Mouse (Mus musculus) ovary, postnatal 10 days (tissue): Measurements from ENCODE around the gene Dennd1c.

ENCODE experiments used
- DNase-seq: peaks from one replicate; pipeline ENCODE4 v3.0.0; 2022; ENCODE audit warnings: low spot score

Dennd1c gene

DNA sequence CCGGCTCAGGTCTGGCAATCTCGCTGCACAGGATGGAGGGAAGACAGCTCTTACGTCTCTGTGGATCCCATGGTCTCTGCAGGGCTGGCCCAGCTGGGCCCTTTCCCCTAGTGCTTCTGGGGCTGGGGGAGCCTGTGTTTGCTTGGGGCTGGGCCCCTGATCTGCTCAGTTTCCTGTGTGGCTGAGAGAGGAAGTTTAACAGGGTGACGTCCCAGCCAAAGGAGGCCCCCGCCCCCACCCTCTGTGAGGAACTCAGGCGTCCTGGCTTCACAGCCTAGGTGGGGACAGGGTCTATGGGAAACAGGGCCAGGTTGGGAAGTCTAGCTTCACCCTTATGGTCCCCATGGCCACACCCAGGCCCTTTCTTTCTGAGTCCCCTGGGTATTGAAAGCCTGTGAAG lies at the start of gene Dennd1c:
Dennd1c (minus strand) TSS at position 179 of the 400 bp plus-strand sequence.
- DNase-seq = no peak

DNA sequence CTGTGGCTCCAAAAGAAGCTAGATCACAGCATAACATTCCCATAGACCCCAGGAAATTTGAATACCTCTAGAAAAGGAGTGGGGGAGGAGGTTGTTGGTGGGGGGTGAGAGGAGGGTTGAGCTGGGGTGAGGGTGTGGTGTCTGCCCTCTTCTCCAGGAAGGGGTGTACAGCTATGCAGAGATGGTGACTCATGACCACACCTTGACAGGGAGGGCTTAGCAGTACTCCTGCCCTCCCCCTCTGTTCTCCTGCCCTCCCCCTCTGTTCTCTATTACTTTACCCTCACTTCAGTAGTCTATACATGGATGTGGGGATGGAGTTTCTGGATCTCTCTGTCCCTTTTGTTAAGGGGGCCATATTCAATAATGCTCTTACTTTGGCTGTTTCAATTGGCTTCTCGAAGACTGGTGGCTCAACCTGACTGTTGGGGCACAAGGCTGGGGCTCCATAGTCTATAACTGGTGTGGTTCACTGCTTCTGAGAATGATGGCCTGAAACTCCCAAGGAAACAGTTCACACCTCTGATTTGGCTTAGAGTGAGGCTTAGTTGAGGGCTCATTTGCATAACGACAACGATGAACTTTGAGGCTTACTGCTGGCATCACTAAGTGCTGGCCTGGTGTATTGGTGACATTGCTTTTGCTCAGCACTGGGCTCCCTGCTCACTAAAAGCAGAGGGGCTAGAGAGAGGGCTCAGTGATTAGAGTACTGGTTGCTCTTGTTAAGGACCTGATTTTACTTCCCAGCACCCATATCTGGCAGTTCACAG lies 47.7 kb upstream of the Dennd1c start:
- no peak for DNase-seq

DNA sequence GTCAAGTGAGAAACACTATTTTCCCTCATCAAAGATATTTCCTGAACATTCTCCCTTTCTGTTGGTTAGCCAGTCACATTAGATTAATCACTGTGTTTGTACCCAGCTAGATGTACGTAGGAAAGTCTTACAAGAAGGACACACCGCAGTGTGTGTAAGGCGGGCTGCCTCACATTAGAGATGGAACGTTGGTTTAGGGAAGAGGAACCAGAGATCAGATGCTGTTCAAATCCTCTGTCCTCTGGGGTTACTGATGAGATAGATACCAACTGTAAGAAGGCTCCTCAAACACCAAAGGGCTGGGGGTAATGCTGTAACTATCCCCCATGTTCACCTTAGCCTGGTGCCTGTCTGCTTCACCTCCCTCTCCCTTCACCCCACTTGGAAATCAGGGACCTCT lies 46.5 kb upstream of the Dennd1c start:
- DNase-seq = no peak

DNA sequence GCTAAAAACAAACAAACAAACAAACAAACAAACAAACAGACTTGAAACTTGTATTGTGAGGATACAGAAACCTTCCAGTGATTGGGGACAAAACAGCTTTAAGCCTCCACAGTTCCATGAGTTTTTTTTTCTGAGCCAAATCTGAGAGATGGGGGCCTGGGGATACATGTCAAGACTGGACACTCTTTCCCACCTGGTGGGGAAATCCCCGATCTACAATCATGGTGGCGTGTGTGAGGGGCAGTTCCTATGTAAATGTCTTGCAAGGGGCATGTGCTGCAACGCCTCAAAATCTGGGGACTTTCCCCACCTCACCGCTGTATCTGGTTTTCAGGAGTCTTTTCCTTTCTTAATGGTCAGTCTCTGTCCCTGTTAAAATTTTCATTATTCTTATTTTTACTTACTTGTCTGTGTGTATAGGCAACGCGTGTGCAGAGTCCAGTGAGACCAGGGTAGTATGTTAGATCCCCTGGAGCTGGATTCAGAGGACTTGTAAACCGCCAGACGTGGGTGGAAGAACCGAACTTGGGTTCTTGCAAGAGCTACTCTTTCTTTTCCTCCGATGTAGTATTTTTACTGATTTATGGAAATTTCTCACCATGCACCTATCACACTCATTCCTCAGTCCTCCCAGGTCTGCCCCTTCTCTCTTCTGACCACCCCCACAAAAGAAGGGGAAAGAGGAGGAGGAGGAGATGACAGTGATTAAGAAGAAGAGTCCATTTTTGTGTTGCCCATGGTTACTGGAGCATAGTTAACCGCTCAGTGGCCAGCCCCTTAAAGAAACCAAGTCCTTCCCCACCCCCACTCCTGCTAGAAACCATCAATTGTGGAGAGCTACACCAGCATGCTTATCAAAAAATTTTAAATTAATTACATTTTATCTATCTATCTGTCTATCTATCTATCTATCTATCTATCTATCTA lies 45.1 kb upstream of the Dennd1c start:
- DNase-seq = no peak

DNA sequence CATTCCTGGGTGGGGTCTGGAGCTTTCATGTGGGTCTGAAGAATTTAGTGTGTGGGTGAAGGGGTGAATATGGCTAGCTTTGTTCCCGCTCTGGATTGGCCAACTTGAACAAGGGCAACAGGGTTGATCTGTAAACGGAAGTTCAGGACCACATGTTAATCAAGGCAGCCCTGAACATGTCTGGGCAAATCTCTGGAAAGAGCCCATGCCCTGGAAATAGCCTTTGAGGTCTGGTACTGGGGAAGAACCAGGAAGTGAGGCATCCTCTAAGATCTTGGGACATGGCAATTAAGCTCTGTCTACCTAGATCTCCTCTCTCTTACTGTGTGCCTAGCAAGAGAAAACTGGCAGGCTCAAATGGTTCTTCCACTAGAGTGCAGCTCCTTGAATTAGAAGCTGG lies 43.5 kb upstream of the Dennd1c start:
- no peak for DNase-seq

DNA sequence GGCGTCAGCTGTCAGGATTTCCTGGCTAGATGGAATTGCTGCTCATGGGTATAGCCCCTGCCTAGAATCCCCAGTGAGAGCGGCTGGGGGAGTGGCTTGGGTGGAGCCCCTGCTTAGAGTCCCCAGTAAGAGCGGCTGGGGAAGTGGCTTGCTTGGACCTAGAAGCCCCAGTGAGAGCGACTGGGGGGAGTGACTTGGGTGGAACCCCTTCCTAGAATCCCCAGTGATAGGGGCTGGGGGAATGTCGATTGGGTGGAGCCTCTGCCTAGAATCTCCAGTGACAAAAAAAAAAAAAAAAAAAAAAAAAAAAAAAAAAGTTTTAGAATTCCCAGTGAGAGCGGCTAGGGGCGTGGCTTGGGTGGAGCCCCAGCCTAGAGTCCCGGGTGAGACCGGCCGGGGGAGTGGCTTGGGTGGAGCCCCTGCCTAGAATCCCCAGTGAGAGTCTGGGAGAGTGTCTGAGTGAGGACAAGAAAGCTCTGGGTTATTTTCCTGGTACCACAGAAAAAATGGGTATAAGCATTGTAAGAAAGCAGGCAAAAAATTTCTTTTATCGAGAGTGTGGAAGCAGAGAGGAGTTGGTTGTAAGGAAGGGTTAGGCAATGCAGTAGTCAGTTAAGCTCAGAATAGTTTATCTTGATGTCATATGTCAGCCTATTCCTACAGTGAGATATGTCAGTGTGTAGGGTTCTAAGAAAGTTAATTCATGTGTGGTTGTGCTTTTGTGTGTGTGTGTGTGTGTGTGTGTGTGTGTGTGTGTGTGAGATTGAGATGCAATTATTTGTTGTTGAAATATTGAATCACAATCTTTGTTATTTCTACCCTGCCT lies 40.4 kb upstream of the Dennd1c start:
- DNase-seq = no peak

DNA sequence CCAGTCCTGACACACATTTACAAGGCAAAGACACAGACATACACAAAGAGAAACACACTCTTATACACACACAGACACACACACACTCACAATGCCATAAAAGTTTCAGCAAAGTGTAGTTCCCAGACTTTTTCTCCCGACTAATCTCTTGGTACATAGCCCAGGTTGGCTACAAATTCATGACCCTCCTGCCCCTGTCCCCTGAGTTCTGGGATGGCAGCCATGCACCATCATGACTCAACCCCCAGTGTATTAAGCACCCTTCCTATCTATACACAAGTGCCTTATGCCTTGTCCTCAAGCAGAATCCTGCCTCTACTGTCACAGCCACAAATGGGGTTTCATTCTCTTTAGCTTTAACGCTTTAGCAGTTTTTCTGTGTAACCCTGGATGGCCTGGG lies 38.5 kb upstream of the Dennd1c start:
- DNase-seq = no peak

DNA sequence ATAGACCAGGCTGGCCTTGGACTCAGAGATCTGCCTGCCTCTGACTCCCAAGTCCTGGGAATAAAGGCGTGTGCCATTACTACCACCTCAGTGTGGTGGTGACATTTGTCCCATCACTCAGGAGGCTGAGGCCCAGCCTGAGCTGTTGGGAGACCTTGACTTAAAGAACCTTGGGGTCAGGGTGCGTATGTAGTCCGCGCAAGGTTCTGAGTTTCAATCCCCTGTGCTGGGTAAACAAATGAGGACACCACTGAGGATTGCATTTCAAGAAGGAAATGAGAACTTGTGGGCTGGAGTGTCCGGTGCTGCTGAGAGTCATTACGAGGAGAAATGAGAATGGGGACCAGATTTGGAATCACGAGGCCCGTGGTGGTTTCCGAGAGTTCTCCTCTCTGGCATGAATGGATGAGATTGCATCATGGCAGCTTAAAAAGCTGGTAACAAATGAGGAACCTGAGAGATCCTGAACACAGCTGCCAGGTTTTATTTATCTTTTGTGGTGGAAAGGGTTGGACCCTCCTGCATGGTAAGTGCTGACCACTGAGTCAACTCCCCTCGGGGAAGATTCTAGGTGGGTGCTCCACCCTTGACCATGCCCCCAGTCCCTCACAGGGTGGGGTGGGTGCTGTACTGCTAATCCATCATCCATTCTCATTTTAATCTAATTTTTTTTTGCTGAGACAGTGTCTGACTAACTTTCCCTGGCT lies 34.6 kb upstream of the Dennd1c start:
- no peak for DNase-seq

DNA sequence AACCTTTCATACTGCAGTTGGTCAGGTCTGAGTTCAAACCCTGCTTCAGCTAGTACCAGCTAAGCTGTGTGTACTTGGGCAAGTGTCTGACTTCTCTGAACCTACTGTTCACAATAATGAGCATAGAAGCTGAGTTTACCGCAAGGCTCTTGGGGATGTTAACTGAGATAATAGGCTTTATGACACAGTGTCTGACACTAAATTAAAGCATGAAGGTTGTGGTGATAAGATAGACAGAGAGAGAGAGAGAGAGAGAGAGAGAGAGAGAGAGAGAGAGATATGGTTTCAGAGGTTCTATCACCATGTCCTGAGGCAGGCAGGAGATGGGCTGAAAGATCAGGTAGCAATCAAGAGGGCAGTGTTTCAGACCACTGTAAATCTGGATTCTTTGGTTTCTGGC lies 31.7 kb upstream of the Dennd1c start:
- no peak for DNase-seq

DNA sequence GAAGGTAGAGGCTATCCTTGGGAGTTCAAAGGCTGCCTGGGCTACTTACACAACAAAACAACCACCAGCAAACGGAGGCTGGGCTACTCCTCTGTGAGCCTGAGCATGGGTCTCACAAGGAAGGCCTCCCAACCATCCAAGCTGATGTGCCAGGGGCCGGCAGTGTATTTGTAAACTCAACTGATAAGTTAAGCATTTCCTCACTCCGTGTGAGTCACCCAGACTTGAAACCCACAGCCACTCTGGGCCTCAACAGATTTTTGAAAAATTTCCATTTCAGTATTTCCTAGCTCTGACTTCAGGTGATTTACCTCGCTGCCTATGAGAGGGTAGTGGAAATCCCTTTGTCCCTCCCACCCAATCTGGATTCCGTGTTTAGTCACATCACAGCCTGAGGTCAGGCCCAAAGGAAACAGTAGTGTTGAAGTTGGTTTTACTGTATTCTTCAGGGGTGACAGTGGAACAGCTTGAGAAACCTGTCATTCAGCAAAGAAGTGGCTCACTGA lies 30.4 kb upstream of the Dennd1c start:
- no peak for DNase-seq

DNA sequence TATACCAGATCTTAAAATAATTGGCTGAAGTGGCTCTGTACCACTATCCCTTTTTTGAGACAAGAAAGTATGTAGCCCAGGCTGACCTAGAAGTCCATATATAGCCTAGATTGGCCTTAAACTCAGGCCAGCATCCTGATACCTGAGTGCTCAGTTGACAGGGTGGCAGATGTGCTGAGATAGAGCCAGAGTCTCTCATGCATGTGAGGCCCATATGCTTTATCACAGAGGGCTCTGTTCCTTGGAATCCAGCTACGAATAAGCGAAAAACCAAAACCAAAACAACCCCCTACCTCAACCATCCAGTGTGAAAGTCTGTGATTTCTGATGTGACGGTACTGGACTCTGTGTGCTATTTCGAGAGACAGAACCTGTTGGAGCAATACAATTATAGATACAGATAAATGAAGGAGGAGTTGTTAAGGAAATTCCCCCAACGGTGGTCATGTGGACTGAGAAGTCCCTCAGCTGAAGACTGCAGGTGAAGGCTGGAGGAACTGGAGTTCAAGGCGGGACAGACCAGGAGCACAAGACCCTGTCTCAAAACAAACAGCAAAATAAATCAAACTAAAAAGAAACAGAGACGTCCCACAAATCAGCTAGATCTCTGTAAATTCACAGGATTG lies 29.8 kb upstream of the Dennd1c start:
- DNase-seq = no peak

DNA sequence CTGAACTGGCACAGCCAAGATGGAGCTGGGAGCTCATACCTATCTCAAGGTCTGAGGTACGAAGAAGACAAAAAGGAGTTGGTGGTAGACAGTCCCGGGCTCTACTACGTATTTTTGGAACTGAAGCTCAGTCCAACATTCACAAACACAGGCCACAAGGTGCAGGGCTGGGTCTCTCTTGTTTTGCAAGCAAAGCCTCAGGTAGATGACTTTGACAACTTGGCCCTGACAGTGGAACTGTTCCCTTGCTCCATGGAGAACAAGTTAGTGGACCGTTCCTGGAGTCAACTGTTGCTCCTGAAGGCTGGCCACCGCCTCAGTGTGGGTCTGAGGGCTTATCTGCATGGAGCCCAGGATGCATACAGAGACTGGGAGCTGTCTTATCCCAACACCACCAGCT lies 28.8 kb upstream of the Dennd1c start:
- no peak for DNase-seq

DNA sequence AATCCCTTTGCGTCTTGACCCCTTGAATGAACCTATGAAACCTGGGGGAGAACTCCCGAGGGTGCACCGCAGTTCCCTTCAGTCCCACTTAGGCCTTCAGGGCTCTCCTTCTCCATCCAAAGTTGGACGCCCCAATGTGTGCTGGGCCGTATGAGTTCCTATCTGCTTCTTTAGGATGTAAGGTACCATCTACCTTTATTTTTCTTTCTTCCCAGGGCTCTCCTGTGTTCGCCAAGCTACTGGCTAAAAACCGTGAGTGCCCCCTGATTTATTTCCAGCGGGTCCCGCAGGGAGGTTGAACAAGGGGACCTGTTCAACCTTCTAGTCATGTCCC lies 27.7 kb upstream of the Dennd1c start:
- no peak for DNase-seq

DNA sequence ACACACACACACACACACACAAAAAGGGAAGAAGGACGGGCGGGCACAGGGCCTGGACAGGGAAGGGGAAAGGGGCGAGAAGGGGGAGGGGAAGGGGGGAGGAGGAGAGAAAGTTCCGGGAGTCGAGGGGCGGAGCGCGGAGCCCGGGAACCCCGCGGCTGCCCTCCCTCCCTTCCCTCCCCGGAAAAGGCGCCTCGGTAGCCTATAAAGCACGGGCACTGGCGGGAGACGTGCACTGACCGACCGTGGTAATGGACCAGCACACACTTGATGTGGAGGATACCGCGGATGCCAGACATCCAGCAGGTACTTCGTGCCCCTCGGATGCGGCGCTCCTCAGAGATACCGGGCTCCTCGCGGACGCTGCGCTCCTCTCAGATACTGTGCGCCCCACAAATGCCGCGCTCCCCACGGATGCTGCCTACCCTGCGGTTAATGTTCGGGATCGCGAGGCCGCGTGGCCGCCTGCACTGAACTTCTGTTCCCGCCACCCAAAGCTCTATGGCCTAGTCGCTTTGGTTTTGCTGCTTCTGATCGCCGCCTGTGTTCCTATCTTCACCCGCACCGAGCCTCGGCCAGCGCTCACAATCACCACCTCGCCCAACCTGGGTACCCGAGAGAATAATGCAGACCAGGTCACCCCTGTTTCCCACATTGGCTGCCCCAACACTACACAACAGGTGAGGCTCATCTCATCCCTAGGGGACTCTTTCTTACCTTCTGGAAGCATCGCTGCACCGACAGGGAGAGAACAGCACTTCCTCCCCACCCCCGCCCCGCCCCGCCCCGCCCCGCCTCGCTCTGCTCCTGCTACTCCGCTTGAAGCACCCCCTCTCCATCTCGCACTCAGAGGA lies 27.1 kb upstream of the Dennd1c start, which contains the start of gene Tnfsf9:
Tnfsf9 (plus strand) TSS at position 145 of the 854 bp plus-strand sequence.
- DNase-seq = no peak

DNA sequence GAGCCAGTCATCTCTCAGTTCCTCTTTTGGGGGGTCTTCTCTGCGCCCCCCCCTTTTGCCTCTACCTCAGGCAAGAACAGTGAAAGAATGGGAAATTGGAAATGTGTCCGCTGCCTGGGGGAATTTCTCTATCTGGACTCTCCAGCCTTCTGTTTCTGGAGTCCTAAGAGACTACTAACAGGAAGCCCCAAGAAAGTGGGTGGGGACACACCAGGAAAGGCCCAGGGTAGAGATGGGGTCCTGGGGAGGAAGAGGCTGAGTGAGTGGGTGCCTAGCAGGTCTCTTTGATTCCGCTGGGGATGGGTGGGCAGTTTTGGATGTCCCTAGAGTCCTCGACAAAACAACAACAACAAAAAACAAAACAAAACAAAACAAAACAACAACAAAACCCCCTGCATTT lies 26.2 kb upstream of the Dennd1c start:
- no peak for DNase-seq

DNA sequence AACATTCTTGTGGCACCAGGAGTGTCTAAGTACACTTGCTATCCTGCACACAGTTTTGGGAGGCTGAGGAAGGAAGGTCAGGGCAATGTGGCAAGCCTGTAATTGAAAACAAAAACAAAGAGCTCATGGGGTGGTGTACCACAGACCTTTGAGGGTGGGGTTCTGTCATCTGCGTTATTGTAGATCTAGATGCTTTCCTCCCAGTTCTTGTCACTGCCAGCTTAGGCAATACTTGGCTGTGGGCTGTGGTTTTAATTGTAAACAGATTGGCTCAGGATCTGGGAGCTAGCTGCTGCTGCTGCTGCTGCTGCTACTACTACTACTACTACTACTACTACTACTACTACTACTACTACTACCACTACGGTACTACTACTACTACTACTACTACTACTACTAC lies 24.0 kb upstream of the Dennd1c start:
- DNase-seq = no peak

DNA sequence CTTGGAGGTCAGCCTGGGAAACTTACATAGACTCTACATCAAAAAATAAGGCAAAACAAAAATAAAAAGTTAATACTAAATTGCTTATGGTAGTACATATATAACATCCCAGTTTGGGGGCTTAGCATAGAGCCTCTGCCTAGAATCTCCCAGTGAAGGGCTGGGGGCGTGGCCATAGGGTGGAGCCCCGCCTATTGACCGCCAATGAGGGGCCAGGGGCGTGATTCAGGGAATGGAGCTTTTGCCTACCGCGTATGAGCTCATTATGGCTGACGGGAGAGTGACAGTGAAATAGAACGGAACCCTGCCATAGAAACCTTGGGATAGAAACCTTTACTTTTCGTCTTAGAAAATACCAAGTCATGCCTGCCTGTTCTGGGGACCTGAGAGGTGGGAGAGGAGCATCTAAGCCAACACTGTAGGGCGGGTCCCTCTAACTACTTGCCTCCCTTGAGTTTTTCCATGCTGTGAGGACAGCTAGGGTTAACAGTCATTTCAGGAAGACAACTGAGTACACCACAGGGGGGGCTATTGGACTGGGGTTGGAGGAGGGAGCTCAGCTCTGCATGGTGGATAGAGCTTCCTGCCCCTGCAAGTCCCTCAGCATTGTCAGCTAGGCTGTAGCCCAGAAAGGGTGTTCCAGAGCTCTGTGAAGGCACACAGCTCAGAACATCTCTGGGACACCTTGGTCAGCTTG lies 21.5 kb upstream of the Dennd1c start:
- no peak for DNase-seq

DNA sequence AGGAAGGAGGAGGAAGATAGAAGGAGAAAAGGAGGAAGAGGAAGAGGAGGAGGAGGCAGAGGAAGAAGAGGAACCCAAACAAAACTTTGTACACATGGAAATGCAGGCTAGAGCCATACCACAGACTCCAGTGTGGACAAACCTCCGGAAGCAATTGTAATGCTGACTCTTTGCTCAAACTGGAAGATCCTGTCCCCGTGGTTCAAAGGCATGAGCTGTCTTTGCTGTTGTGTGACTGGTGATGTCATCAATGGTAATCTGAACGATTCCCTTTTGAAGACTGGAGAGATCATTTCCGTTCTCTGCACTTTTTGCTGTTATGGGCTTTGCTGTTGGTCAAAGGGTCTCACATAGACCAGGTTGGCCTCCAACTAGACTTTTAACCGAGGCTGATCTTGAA lies 20.0 kb upstream of the Dennd1c start:
- no peak for DNase-seq

DNA sequence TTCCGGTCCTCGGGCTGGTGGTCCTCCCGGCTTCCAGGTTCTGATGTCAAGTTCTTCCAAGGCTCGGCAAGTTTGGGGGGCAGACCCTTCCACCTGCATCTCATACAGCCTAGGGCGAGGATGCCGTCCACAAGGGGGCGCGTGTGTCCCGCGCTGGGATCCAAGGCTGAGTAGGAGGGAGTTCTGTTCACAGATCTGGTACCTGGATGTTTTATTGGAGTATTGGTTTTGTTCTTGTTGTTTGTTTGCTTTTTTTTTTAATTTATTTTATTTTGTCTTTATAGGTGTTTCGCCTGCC lies 18.3 kb upstream of the Dennd1c start:
- DNase-seq = peak; percentile 77
